Mouse (Mus musculus): ENCODE results near the gene Gbx1. TPM values are rescaled to one million over a fixed set of nuclear protein-coding genes. Genes with fewer than 3 reads are reported as not detected.

Gene Gbx1
- polyA plus RNA-seq, 1 experiment: 0.05 TPM

DNA sequence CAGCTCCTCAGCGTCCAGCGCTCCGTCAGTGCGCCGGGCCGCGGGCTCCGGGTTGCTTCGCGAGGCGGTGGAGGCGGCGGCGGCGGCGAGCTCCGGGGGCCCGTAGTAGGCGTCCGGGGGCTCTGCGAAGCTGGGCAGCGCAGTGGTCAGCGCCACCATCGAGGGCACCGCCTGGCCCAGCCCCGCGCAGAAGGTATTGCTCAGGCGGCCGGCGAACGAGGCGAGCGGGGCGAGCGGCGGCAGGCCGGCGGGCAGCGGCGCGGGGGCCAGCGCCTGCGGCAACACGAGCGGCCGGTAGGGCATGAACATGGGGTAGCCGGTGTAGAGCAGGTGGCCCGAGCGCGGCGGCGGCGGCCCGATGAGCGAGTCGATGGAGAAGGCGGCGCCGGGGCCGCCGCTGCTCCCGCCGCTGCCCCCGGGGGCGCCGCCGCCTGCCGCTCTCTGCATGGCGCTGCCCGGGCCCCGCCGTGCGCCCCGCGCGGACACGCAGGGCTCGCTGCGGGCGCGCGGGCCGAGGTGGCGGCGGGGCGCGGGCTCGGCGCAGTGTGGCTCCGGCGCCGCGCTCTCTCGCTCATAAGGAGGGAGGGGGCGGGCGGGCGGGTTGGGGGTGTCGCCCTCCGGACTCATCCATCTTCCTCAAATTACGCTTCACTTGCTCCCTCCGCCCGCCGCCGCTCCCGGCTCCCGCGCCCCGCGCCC lies 663 bp downstream of the Gbx1 start:
- no peaks in the 10 kb centered on the region for H3K36me3 ChIP-seq (ENCODE audit: control insufficient read depth, insufficient read depth, low read length)
- no peak for DNase-seq
- H3K4me3 ChIP-seq (ENCODE audit: control insufficient read depth, insufficient read depth, low read length): no peak overlapping the region
- H3K27me3 ChIP-seq (ENCODE audit: control insufficient read depth, insufficient read depth, low read length): peaks cover 27% of the 10 kb centered on the region
- no peak for TF ChIP-seq CTCF (IDR thresholded peaks at IDR 0.05; ENCODE audit: borderline replicate concordance, control insufficient read depth, extremely low read depth, insufficient read depth, low read length, poor library complexity)
- TF ChIP-seq POLR2A (IDR thresholded peaks at IDR 0.05; ENCODE audit: control insufficient read depth, extremely low read depth, insufficient read depth, low read length, poor library complexity): no peak
- H3K27ac ChIP-seq (ENCODE audit: control insufficient read depth, insufficient read depth, low read length): no peak overlapping the region
- H3K4me1 ChIP-seq (replicated peaks; ENCODE audit: control insufficient read depth, insufficient read depth, low read length): 0 out of 2 replicates have a peak, but pooled peaks cover 3% of the 10 kb centered on the region
- 4% methylated on average over 103 of the region's 109 CpGs for WGBS

DNA sequence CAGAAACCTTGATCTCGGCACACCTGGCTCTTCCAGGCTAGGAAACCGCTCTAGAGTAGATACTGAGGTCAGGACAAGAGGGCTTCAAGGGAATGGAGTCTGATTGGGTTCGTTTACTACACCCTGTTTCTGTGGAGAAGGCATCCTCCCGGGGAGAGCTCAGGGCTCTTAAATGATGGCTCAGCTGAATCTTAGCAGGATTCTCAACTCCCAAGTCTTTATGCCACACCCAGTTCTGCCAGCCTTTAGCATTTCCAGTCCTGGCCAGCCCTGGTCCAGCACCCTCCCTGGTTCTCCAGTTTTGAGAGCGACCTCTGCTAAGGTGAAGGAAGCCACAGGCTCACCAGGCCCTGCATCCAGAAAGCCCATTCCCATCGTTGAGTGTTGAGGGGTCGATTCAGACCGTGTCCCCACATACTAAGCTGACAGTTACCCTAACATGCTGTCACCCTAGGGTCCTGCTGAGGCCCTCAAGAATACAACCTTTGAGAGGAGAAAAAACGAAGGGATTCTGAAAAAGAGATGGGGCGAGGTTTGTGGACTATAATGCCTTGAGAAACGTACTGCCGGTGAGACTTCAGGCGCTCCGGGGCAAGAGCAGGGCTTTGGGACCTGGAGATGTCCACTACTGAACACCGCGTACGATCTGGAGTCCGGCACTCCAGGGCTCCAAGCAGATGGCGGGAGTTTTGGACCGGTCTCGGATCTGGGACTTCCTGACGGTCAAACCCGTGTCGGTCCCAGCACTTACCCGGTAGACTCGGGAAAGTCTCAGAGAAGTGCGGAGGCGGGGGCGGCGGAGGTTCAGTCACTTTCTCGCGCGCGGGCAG lies 1.4 kb downstream of the Gbx1 start:
- H3K4me1 ChIP-seq (replicated peaks; ENCODE audit: control insufficient read depth, insufficient read depth, low read length): 0 out of 2 replicates have a peak, but pooled peaks cover 3% of the 10 kb centered on the region
- H3K27ac ChIP-seq (ENCODE audit: control insufficient read depth, insufficient read depth, low read length): no peak overlapping the region
- no peak overlapping the region for H3K4me3 ChIP-seq (ENCODE audit: control insufficient read depth, insufficient read depth, low read length)
- no peaks in the 10 kb centered on the region for H3K36me3 ChIP-seq (ENCODE audit: control insufficient read depth, insufficient read depth, low read length)
- 13% methylated on average over 34 of the region's 34 CpGs for WGBS
- H3K27me3 ChIP-seq (ENCODE audit: control insufficient read depth, insufficient read depth, low read length): peaks cover 27% of the 10 kb centered on the region
- TF ChIP-seq CTCF (IDR thresholded peaks at IDR 0.05; ENCODE audit: borderline replicate concordance, control insufficient read depth, extremely low read depth, insufficient read depth, low read length, poor library complexity) (no peak), POLR2A (IDR thresholded peaks at IDR 0.05; ENCODE audit: control insufficient read depth, extremely low read depth, insufficient read depth, low read length, poor library complexity) (no peak)
- DNase-seq: no peak

DNA sequence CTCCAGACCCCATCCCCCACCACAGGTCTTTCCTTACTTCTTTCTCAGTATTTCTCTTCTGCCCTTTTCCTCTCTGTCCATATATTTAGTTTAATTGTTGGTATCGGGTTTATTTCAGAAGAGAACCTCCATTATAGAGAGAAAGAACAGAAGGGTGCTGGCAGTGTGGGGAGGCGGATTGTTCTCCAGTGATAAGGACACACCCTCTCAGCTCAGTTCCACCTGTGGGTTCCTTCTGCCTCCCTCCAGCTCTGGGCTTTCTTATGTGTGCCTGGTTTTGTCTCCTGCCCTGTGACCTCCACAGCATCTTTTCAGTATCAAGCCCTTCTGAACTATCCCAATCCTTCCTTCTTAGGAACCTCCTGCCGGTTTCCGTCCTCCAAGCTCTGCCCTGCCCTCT lies 2.5 kb downstream of the Gbx1 start:
- no peak overlapping the region for H3K4me3 ChIP-seq (ENCODE audit: control insufficient read depth, insufficient read depth, low read length)
- TF ChIP-seq POLR2A (IDR thresholded peaks at IDR 0.05; ENCODE audit: control insufficient read depth, extremely low read depth, insufficient read depth, low read length, poor library complexity): no peak
- TF ChIP-seq CTCF (IDR thresholded peaks at IDR 0.05; ENCODE audit: borderline replicate concordance, control insufficient read depth, extremely low read depth, insufficient read depth, low read length, poor library complexity): no peak

DNA sequence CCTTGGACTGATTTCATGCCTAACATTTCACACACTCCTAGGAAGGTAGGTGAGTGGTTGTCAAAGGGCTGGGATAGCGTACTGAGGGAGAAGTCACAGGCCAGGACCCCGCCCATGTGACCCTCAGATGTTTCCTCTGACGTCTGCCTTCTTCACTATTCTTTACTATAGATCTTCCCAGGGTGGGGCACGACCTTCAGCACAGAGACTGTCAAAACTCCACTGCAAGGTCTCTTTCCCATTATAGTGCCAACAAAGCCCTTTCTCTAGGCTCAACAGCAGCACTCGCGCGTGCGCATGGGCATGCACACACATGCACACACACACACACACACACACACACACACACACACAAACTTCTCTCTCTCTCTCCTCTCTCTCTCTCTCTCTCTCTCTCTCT lies 3.2 kb downstream of the Gbx1 start:
- H3K36me3 ChIP-seq (ENCODE audit: control insufficient read depth, insufficient read depth, low read length): no peaks in the 10 kb centered on the region
- H3K27ac ChIP-seq (ENCODE audit: control insufficient read depth, insufficient read depth, low read length): no peak overlapping the region
- H3K4me3 ChIP-seq (ENCODE audit: control insufficient read depth, insufficient read depth, low read length): no peak overlapping the region
- 71% methylated on average over 8 of the region's 8 CpGs for WGBS
- TF ChIP-seq POLR2A (IDR thresholded peaks at IDR 0.05; ENCODE audit: control insufficient read depth, extremely low read depth, insufficient read depth, low read length, poor library complexity): no peak
- TF ChIP-seq CTCF (IDR thresholded peaks at IDR 0.05; ENCODE audit: borderline replicate concordance, control insufficient read depth, extremely low read depth, insufficient read depth, low read length, poor library complexity): no peak
- DNase-seq: no peak
- H3K27me3 ChIP-seq (ENCODE audit: control insufficient read depth, insufficient read depth, low read length): peaks cover 27% of the 10 kb centered on the region
- H3K4me1 ChIP-seq (replicated peaks; ENCODE audit: control insufficient read depth, insufficient read depth, low read length): 0 out of 2 replicates have a peak, but pooled peaks cover 3% of the 10 kb centered on the region

More for the DNA sequence above, 2.5 kb downstream of the Gbx1 start:
- Histone ChIP-seq H3K36me3 (ENCODE audit: control insufficient read depth, insufficient read depth, low read length) (no peaks in the 10 kb centered on the region), H3K27ac (ENCODE audit: control insufficient read depth, insufficient read depth, low read length) (no peak overlapping the region), H3K27me3 (ENCODE audit: control insufficient read depth, insufficient read depth, low read length) (peaks cover 27% of the 10 kb centered on the region), H3K4me1 (replicated peaks; ENCODE audit: control insufficient read depth, insufficient read depth, low read length) (0 out of 2 replicates have a peak, but pooled peaks cover 3% of the 10 kb centered on the region)
- 28% methylated on average over 4 of the region's 4 CpGs for WGBS
- no peak for DNase-seq

DNA sequence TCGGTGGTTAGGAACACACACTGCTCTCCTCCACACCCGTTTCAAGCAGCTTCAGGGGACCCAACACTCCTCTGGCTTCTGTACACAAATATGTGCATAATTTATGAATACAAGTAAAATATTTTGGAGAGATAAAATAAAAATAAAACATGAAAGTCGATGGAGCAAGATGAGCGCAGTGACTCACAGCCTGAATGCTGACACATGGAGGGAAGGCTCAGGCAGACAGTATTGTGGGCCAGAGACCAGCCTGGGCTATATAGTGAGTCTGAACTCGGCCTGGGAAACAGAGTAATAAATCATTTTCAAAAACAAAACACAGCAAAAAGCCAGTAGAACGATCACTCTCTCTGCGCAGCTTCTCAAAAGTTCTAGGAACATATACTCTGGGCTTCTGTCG lies 5.6 kb downstream of the Gbx1 start:
- WGBS: 58% methylated on average over 8 of the region's 8 CpGs

DNA sequence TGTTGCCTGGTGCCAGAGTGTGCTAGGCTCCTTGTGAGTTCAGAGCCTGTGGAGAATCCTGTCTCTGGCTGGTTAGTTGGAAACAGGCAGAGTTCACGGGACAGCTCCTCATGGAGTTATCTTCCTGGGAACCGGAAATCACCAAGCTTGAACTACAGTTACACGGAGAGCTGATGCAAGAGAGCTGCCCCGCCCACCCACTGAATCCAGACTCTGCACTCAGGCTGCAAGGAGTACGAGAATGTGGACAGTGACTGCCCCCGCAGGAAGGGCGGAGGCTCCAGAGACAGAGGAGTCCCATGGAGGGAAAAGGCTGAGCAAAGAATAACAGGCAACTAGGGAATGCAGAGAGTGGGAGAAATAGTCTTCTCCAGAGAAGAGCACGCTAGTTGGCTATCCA lies 14.7 kb downstream of the Gbx1 start:
- Histone ChIP-seq H3K4me3 (ENCODE audit: control insufficient read depth, insufficient read depth, low read length) (no peak overlapping the region), H3K36me3 (ENCODE audit: control insufficient read depth, insufficient read depth, low read length) (no peaks in the 10 kb centered on the region), H3K4me1 (replicated peaks; ENCODE audit: control insufficient read depth, insufficient read depth, low read length) (no peaks in the 10 kb centered on the region), H3K27ac (ENCODE audit: control insufficient read depth, insufficient read depth, low read length) (no peak overlapping the region), H3K27me3 (ENCODE audit: control insufficient read depth, insufficient read depth, low read length) (no peaks in the 10 kb centered on the region)
- no peak for DNase-seq
- TF ChIP-seq POLR2A (IDR thresholded peaks at IDR 0.05; ENCODE audit: control insufficient read depth, extremely low read depth, insufficient read depth, low read length, poor library complexity): no peak
- no peak for TF ChIP-seq CTCF (IDR thresholded peaks at IDR 0.05; ENCODE audit: borderline replicate concordance, control insufficient read depth, extremely low read depth, insufficient read depth, low read length, poor library complexity)
- 75% methylated on average over 8 of the region's 8 CpGs for WGBS

More for the DNA sequence above, 5.6 kb downstream of the Gbx1 start:
- 0 out of 2 replicates have a peak, but pooled peaks cover 3% of the 10 kb centered on the region for H3K4me1 ChIP-seq (replicated peaks; ENCODE audit: control insufficient read depth, insufficient read depth, low read length)
- no peak for DNase-seq
- H3K4me3 ChIP-seq (ENCODE audit: control insufficient read depth, insufficient read depth, low read length): no peak overlapping the region
- no peaks in the 10 kb centered on the region for H3K36me3 ChIP-seq (ENCODE audit: control insufficient read depth, insufficient read depth, low read length)
- H3K27ac ChIP-seq (ENCODE audit: control insufficient read depth, insufficient read depth, low read length): no peak overlapping the region
- peaks cover 20% of the 10 kb centered on the region for H3K27me3 ChIP-seq (ENCODE audit: control insufficient read depth, insufficient read depth, low read length)
- TF ChIP-seq POLR2A (IDR thresholded peaks at IDR 0.05; ENCODE audit: control insufficient read depth, extremely low read depth, insufficient read depth, low read length, poor library complexity): no peak
- no peak for TF ChIP-seq CTCF (IDR thresholded peaks at IDR 0.05; ENCODE audit: borderline replicate concordance, control insufficient read depth, extremely low read depth, insufficient read depth, low read length, poor library complexity)
